Mouse (Mus musculus) limb, embryonic 10.5 days (tissue): ENCODE data around the gene Sdcbp2. TPM values are rescaled to one million over a fixed set of nuclear protein-coding genes. Genes with fewer than 3 reads are reported as not detected.
"Not testable (repeated sequence)": the region's sequence is repeated elsewhere in the genome, so short reads cannot be mapped to it uniquely, and the experiment has no call there.

Experiments used
- DNase-seq: peaks from one replicate; pipeline ENCODE4 v3.0.0-alpha.2; 2017; ENCODE audit warnings: low spot score
- H3K27ac ChIP-seq: fragments of 300-500 bp; sonication (generic); 2 replicates; pipeline ENCODE4 v1.5.1; 2016; ENCODE audit warnings: mild to moderate bottlenecking
- H3K27me3 ChIP-seq: fragments of 300-500 bp; sonication (generic); 2 replicates; pipeline ENCODE4 v1.6.1; 2016; ENCODE audit warnings: low read depth, mild to moderate bottlenecking; ENCODE audit not compliant: poor library complexity, severe bottlenecking
- H3K36me3 ChIP-seq: fragments of 300-500 bp; sonication (generic); 2 replicates; pipeline ENCODE4 v1.6.1; 2016; ENCODE audit warnings: mild to moderate bottlenecking, moderate library complexity
- H3K4me1 ChIP-seq: fragments of 300-500 bp; sonication (generic); 2 replicates; pipeline ENCODE4 v1.6.1; 2016
- H3K4me3 ChIP-seq: fragments of 300-500 bp; sonication (generic); 2 replicates; pipeline ENCODE4 v1.5.1; 2016; ENCODE audit warnings: mild to moderate bottlenecking, moderate library complexity
- H3K9me3 ChIP-seq: fragments of 300-500 bp; sonication (generic); replicated peaks from 2 replicates; pipeline ENCODE4 v1.6.1; 2016; ENCODE audit warnings: mild to moderate bottlenecking
- WGBS: fragments of 180-500 bp; shearing (Covaris S2); methylation state at CpG from one replicate; pipeline ENCODE4 v1.1.7; 2016; 5-methylcytosine and 5-hydroxymethylcytosine counted together
- polyA plus RNA-seq: library from polyadenylated mRNA; unstranded; fragments of >200 nt; fragmentation: Nextera tagmentation; extraction: Ambion mirVana; gene quantifications from 2 replicates; pipeline ENCODE4 v1.2.1, GENCODE M21; 2016

Sdcbp2 gene
- polyA plus RNA-seq, 1 experiment from 2014 or later, result 0.73 TPM

DNA sequence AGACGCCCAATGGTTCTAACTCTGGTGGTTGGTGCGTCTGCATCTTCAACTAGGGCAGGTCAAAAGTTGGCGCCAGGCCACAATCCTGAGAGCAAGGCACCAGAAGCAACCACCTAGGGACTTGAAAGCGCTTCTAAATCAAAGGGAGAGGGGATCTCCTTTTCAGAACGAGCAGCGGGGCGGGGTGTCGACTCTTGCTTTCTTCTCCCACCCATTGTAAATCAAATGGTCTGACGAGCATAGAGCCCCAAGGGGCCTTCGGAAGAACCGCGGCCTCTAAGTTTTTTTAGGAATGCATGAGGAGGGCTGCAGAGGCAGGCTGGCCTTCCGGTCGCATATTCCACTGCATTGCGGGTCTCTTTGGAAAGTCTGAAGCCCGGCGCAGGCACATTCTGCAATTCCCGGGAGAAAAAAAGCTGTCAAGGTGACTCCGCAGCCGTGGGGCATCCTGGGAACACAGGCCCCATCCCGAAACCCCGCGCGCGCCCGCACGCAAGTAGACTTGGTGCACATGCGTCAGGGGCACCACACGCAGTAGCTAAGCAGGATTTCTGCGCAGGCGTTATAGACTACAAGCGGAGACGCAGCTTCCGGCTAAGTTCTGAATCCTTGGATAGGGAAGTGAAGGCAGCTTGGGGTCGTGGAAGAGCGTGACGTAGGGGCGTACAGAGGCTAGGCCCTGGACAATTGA lies 3.4 kb downstream of the Sdcbp2 start:
- Histone ChIP-seq H3K4me1 (peaks cover 15% of the 10 kb centered on the region), H3K27me3 (no peaks in the 10 kb centered on the region), H3K27ac (peak overlapping the region; percentile 84), H3K9me3 (no peaks in the 10 kb centered on the region), H3K36me3 (no peaks in the 10 kb centered on the region), H3K4me3 (peak overlapping the region; percentile 55)
- 2% methylated on average over 38 of the region's 38 CpGs for WGBS
- peak; percentile 79 for DNase-seq

- H3K4me3 ChIP-seq, result no peak overlapping the region
- H3K4me1 ChIP-seq, result peaks cover 15% of the 10 kb centered on the region
- no peaks in the 10 kb centered on the region for H3K27me3 ChIP-seq
- no peaks in the 10 kb centered on the region for H3K9me3 ChIP-seq
- 66% methylated on average over 4 of the region's 4 CpGs for WGBS
- H3K27ac ChIP-seq, result no peak overlapping the region
- H3K36me3 ChIP-seq, result no peaks in the 10 kb centered on the region
- DNase-seq, result no peak
Observed at GRCm38 (mm10) chr2:151579183-151579582, 6.8 kb downstream of the Sdcbp2 start.

GRCm38 (mm10) chr2:151580945-151581344 lies 8.5 kb downstream of the Sdcbp2 start:
- Histone ChIP-seq H3K4me3 (no peak overlapping the region), H3K36me3 (no peaks in the 10 kb centered on the region), H3K27me3 (no peaks in the 10 kb centered on the region), H3K4me1 (peaks cover 8% of the 10 kb centered on the region), H3K9me3 (no peaks in the 10 kb centered on the region), H3K27ac (no peak overlapping the region)
- no peak for DNase-seq
- 39% methylated on average over 1 of the region's 1 CpGs for WGBS

GRCm38 (mm10) chr2:151585934-151586333 lies 13.5 kb downstream of the Sdcbp2 start:
- H3K4me3 ChIP-seq, result no peak overlapping the region

DNA sequence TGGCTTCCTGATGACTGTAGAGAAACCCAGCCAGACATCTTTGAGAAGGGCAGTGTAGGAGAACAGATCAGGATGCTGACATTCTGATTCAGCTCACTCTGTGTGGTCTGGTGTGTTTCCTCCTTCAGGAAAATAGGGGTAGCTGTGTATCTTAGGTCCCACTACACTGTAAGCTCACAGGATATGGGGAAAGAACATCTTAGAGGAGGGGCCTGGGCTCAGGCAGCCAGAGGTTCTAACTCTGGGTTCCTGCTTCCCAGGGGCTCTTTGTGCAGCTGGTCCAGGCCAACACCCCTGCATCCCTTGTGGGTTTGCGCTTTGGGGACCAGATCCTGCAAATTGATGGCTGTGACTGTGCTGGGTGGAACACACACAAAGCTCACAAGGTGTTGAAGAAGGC lies 14.4 kb downstream of the Sdcbp2 start:
- Histone ChIP-seq H3K27ac (no peak overlapping the region), H3K36me3 (no peaks in the 10 kb centered on the region), H3K9me3 (no peaks in the 10 kb centered on the region), H3K27me3 (no peaks in the 10 kb centered on the region), H3K4me3 (no peak overlapping the region), H3K4me1 (no peaks in the 10 kb centered on the region)
- WGBS, result 96% methylated on average over 1 of the region's 1 CpGs
- DNase-seq, result no peak

More at GRCm38 (mm10) chr2:151585934-151586333, 13.5 kb downstream of the Sdcbp2 start:
- Histone ChIP-seq H3K27ac (no peak overlapping the region), H3K4me1 (no peaks in the 10 kb centered on the region), H3K36me3 (no peaks in the 10 kb centered on the region), H3K9me3 (no peaks in the 10 kb centered on the region), H3K27me3 (no peaks in the 10 kb centered on the region)
- 72% methylated on average over 3 of the region's 3 CpGs for WGBS
- no peak for DNase-seq

GRCm38 (mm10) chr2:151587306-151587705 lies 14.9 kb downstream of the Sdcbp2 start:
- WGBS, result 88% methylated on average over 9 of the region's 9 CpGs
- Histone ChIP-seq H3K36me3 (no peaks in the 10 kb centered on the region), H3K4me3 (no peak overlapping the region), H3K27me3 (no peaks in the 10 kb centered on the region), H3K27ac (no peak overlapping the region), H3K4me1 (no peaks in the 10 kb centered on the region), H3K9me3 (no peaks in the 10 kb centered on the region)
- no peak for DNase-seq

DNA sequence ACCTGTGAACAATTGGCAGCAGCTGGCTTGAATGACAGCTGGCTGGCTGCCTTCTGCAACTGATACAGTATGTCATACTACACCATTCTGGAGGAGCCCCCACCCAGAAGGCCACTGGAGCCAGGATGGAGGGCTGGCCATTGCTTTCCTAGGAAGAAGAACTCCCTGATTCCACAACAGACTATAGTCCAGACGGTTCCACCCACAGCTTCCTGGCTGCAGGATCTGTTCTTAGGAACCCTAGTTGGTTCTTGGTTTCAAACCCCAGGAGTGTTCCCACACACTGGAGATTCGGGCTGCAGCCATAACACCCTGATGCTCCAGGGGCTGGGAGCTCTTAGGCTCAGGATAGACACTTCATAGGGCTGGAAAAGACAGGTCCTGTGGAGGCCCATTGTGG lies 25.6 kb downstream of the Sdcbp2 start:
- Histone ChIP-seq H3K27me3 (peaks cover 3% of the 10 kb centered on the region; the same call in 1 of the 2 replicates), H3K9me3 (no peaks in the 10 kb centered on the region), H3K4me3 (no peak overlapping the region), H3K4me1 (peaks cover 17% of the 10 kb centered on the region), H3K36me3 (no peaks in the 10 kb centered on the region), H3K27ac (no peak overlapping the region)
- DNase-seq, result no peak
- WGBS, result 83% methylated on average over 2 of the region's 2 CpGs

DNA sequence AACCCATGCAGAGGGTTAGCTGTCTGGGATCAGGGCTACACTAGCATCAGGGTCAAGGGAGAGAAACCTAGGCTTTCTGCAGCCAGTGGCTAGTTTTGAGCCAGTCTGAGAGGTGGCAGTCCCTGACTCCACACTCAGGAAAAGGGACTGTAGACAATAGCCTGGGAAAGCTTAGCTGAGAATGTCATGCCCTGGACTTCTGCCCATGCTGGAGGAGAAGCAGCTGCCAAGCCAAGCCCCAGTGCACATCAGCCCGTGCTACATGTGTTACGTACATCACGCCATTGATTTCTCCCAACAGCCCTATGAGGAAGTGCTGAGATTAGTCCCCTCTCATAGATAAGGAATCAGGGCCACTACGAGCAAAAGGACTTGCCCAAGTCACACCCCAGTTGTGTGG lies 29.7 kb downstream of the Sdcbp2 start:
- H3K27ac ChIP-seq, result no peak overlapping the region
- no peaks in the 10 kb centered on the region for H3K27me3 ChIP-seq
- no peaks in the 10 kb centered on the region for H3K36me3 ChIP-seq
- DNase-seq, result no peak
- no peak overlapping the region for H3K4me3 ChIP-seq
- 91% methylated on average over 4 of the region's 4 CpGs for WGBS
- H3K4me1 ChIP-seq, result peaks cover 36% of the 10 kb centered on the region
- no peaks in the 10 kb centered on the region for H3K9me3 ChIP-seq

- DNase-seq, result no peak
Observed at GRCm38 (mm10) chr2:151603630-151604029, 31.2 kb downstream of the Sdcbp2 start.

DNA sequence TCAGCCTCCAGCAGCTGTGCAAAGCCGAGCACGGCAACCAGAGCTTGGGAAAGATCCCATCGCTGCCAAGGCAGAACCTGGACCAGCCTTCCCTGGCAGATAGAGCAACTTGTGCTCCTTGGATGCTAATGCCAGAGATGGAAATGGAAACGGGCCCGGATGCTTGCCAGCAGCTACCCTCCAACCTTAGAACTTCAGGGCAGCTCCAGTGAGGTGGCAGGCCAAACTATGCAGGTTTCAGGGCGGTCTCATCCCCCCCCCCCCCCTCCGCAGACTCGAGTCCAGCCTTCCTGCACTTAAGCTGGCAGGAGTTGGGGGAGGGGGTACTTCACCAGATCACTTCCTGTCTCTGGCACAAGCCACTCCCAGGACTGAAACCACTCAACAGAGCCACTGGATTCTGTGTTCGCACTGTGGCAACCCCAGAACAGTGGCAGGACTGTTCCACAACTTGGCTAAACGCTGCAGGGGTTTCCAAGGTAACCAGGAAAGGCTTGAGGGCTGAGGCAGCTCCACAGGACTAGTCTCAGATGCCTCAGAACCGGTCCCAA lies 33.1 kb downstream of the Sdcbp2 start:
- peak; percentile 60 for DNase-seq
- Histone ChIP-seq H3K27ac (peak overlapping the region; percentile 81), H3K36me3 (no peaks in the 10 kb centered on the region), H3K4me3 (peak overlapping the region; percentile 9), H3K9me3 (no peaks in the 10 kb centered on the region), H3K27me3 (no peaks in the 10 kb centered on the region), H3K4me1 (peaks cover 34% of the 10 kb centered on the region)
- 51% methylated on average over 11 of the region's 11 CpGs for WGBS

More at GRCm38 (mm10) chr2:151603630-151604029, 31.2 kb downstream of the Sdcbp2 start:
- Histone ChIP-seq H3K27ac (0 out of 2 replicates have a peak overlapping the region, but pooled peaks have one; percentile 36), H3K4me3 (no peak overlapping the region), H3K27me3 (no peaks in the 10 kb centered on the region), H3K36me3 (no peaks in the 10 kb centered on the region), H3K9me3 (no peaks in the 10 kb centered on the region), H3K4me1 (peaks cover 36% of the 10 kb centered on the region)
- WGBS, result 53% methylated on average over 4 of the region's 4 CpGs

DNA sequence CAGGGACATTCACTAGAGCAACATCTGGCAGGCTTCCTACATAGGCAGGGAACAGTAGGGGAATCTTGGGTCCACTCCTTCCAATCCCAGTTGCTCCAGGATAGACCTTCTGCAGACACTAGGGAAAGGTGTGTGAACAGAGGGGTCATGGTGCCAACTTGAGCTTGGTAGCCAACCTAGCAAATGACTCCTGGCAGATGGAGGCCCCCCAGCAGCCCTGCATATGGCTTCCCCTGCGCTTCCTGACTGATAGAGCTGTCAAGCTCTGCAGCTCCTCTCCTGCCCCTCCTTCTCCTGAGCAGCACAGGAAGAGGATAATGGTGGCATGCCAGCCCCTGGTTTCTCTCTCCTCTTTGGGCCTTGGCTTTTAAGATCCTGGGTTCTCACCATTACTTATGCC lies 36.0 kb downstream of the Sdcbp2 start:
- no peaks in the 10 kb centered on the region for H3K27me3 ChIP-seq
- H3K36me3 ChIP-seq, result no peaks in the 10 kb centered on the region
- no peak for DNase-seq
- 69% methylated on average over 1 of the region's 1 CpGs for WGBS
- H3K4me3 ChIP-seq, result no peak overlapping the region
- peaks cover 26% of the 10 kb centered on the region for H3K4me1 ChIP-seq
- no peak overlapping the region for H3K27ac ChIP-seq
- no peaks in the 10 kb centered on the region for H3K9me3 ChIP-seq

GRCm38 (mm10) chr2:151609974-151610373 lies 37.6 kb downstream of the Sdcbp2 start:
- Histone ChIP-seq H3K27ac (peak overlapping the region; percentile 46; the same call in 1 of the 2 replicates), H3K4me1 (peaks cover 18% of the 10 kb centered on the region), H3K9me3 (no peaks in the 10 kb centered on the region), H3K4me3 (no peak overlapping the region), H3K36me3 (no peaks in the 10 kb centered on the region), H3K27me3 (no peaks in the 10 kb centered on the region)
- WGBS, result 42% methylated on average over 3 of the region's 3 CpGs
- no peak for DNase-seq

GRCm38 (mm10) chr2:151615779-151616178 lies 43.4 kb downstream of the Sdcbp2 start:
- 87% methylated on average over 8 of the region's 8 CpGs for WGBS
- H3K4me1 ChIP-seq, result peaks cover 11% of the 10 kb centered on the region; the same call in 1 of the 2 replicates

More at GRCm38 (mm10) chr2:151615779-151616178, 43.4 kb downstream of the Sdcbp2 start:
- not testable (repeated sequence) for H3K27ac ChIP-seq, H3K4me3 ChIP-seq, H3K27me3 ChIP-seq, H3K9me3 ChIP-seq, DNase-seq, H3K36me3 ChIP-seq
